Mouse (Mus musculus): Measurements from ENCODE around the gene H2al1c.
"Not testable (repeated sequence)": the region's sequence is repeated elsewhere in the genome, so short reads cannot be mapped to it uniquely, and the experiment has no call there.

The H2al1c gene

GRCm38 (mm10) chrX:11305355-11305754 lies at the start of gene H2al1c:
TSS of gene H2al1c (plus strand) at chrX:11305655.
- in situ Hi-C loops (cut with MseI, MboI), result not testable (repeated sequence)

- in situ Hi-C loops (cut with MseI, MboI), result loop anchor here in 1 of 2 experiments (25.0 kb wide), 1 partner anchor 97 kb away; no protein-coding TSS in a partner anchor
Measured at GRCm38 (mm10) chrX:11264918-11265317, 40.5 kb upstream of the H2al1c start.

GRCm38 (mm10) chrX:11267791-11268190 lies 37.7 kb upstream of the H2al1c start:
- in situ Hi-C loops (cut with MseI, MboI), result loop anchor here in 1 of 2 experiments (25.0 kb wide), 1 partner anchor 95 kb away; no protein-coding TSS in a partner anchor

GRCm38 (mm10) chrX:11269074-11269473 lies 36.4 kb upstream of the H2al1c start:
- in situ Hi-C loops (cut with MseI, MboI), result loop anchor here in 1 of 2 experiments (25.0 kb wide), 1 partner anchor 93 kb away; no protein-coding TSS in a partner anchor

DNA sequence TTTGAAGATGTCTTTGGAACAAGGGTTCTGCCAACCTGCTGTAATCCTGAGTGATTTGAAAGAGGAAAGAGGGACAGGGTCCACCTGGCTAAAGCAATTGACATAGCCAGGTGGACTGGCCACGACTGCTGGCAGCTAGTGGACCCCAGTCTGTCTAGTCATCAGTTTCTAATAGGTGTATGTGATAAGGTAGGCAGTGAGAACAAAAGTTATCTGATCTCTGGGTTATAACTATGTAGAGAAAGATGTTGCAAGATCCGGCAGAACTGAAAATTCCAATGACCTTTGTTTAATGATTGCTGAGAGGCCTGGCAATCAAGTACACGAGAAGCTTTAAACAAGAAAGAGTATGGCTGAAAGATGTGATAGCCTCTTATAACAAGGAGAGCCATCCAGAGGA lies 32.3 kb upstream of the H2al1c start:
- in situ Hi-C loops (cut with MseI, MboI), result loop anchor here in 1 of 2 experiments (25.0 kb wide), 1 partner anchor 89 kb away; no protein-coding TSS in a partner anchor

DNA sequence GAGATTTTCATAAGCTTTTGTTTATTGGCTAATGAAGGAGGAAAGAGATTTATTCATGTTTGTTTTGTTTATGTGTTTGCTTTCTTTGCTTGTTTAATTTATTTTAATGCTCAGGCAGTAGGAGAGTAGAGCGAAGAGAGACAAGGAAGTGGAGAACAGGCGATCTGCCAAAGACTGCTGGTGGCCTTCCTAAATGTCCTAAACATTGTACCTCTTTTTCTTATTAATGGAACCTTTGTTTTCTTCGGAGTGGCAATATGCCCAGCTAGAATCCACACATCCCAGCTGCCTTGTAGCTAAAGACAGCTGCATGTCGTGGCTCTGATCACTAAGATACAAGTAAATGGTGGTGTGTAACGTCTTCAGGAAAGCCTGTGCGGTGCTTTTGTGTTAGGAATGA lies 28.4 kb upstream of the H2al1c start:
- in situ Hi-C loops (cut with MseI, MboI), result no loop called here

DNA sequence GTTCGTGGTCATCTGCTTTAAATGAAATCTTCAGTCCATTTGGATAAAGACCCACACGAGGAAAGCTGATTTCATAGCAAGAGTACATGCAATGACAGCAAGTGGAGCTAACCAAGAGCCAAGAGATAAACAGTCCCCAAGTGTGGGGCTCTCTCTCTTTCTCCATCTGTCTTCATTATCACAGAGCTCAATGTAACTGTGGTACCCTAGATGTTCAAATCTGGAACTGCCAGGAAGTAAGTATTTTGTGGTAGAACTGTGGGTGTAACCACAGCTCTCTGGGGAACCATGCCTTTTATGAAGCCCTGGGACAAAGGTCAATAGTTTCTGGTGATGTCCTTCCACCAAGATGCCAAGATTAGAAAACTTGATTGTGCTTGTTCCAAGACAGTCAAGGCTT lies 24.7 kb upstream of the H2al1c start:
- in situ Hi-C loops (cut with MseI, MboI), result loop anchor here in 1 of 2 experiments (10.0 kb wide), 1 partner anchor 74 kb away; no protein-coding TSS in a partner anchor

DNA sequence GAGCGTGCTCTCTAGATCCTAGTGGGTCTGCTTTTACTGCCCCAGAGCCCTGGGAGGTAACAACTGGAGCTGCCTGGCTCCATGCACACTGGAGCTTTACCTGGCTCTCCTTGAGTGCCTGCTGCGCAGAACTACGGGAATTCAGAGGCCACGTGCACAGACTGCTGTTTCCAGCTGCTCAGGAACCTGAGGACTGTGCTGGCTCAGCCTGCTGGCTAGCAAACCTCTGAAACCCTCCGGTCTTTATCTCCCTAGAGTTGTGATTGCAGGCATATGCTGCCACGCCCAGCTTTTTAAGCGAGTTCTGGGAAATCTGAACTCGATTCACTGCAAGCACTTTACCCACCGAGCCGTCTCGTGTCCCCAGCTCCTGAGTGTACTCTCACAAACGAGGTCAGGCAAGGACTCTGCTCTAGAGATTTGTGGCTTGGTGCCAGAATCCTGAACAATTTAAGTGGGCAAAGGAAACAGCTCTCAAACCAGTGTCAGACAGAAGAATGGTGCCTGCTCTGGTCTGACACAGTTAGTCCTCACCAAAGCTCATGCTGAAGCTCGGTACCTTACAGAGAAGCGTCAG lies 17.1 kb upstream of the H2al1c start:
- in situ Hi-C loops (cut with MseI, MboI), result loop anchor here in 1 of 2 experiments (10.0 kb wide), 1 partner anchor 66 kb away; no protein-coding TSS in a partner anchor

DNA sequence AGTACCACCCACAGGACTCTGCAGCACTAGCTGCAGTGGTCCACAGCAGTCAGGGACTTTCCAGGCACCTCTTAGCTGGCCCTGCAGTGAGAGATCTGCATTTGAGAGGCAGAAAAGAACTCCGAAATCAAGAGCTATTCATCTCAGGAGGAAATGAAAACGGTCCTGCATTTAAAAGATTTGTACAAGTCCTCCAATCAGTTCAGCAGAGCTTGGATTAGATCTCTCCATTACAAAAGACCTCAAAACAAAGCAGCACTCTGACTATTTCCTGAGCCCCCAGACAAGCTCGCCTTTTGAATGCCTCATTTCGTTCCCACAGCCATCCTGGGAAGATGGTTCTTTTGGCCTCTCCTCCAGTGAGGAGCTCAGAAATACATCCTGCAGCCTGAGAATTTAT lies 16.2 kb upstream of the H2al1c start:
- in situ Hi-C loops (cut with MseI, MboI), result loop anchor here in 1 of 2 experiments (10.0 kb wide), 1 partner anchor 66 kb away; no protein-coding TSS in a partner anchor

DNA sequence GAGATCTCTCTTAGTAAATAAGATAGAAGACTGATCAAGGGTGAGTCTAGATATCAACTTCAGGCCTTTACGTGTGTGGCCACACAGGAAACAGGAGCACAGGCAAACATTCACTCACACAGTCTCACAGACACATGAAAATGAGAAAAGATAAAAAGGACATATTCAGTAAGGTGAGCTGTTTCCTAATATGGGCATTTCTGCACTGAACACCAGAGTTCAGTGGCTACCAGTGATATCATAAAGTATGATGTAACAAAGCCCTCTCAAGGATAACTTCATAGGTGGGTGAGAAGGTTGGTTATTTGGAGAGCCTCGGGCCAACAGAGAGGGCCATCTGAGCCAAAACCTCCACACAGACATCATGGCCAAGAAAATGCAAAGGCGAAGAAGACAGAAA lies 6.5 kb upstream of the H2al1c start, which contains the start of gene H2al1a:
Gene H2al1a (plus strand): TSS at position 301 of the 400 bp plus-strand sequence.
- in situ Hi-C loops (cut with MseI, MboI), result not testable (repeated sequence)

DNA sequence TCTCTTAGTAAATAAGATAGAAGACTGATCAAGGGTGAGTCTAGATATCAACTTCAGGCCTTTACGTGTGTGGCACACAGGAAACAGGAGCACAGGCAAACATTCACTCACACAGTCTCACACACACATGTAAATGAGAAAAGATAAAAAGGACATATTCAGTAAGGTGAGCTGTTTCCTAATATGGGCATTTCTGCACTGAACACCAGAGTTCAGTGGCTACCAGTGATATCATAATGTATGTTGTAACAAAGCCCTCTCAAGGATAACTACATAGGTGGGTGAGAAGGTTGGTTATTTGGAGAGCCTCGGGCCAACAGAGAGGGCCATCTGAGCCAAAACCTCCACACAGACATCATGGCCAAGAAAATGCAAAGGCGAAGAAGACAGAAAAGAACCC lies 3.3 kb upstream of the H2al1c start, which contains the start of gene H2al1b:
Gene H2al1b (plus strand): TSS at position 301 of the 400 bp plus-strand sequence.
- in situ Hi-C loops (cut with MseI, MboI), result not testable (repeated sequence)

GRCm38 (mm10) chrX:11308524-11308923 lies 3.1 kb downstream of the H2al1c start, which contains the start of gene H2al1d:
TSS of gene H2al1d (plus strand) at chrX:11308824.
- in situ Hi-C loops (cut with MseI, MboI), result not testable (repeated sequence)

DNA sequence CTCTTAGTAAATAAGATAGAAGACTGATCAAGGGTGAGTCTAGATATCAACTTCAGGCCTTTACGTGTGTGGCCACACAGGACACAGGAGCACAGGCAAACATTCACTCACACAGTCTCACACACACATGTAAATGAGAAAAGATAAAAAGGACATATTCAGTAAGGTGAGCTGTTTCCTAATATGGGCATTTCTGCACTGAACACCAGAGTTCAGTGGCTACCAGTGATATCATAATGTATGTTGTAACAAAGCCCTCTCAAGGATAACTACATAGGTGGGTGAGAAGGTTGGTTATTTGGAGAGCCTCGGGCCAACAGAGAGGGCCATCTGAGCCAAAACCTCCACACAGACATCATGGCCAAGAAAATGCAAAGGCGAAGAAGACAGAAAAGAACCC lies 6.2 kb downstream of the H2al1c start, which contains the start of gene H2al1e:
Gene H2al1e (plus strand): TSS at position 301 of the 400 bp plus-strand sequence.
- in situ Hi-C loops (cut with MseI, MboI), result not testable (repeated sequence)

DNA sequence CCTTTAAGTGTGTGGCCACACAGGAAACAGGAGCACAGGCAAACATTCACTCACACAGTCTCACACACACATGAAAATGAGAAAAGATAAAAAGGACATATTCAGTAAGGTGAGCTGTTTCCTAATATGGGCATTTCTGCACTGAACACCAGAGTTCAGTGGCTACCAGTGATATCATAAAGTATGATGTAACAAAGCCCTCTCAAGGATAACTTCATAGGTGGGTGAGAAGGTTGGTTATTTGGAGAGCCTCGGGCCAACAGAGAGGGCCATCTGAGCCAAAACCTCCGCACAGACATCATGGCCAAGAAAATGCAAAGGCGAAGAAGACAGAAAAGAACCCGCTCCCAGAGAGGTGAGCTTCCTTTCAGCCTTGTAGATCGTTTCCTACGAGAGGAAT lies 9.4 kb downstream of the H2al1c start, which contains the start of gene H2al1f:
Gene H2al1f (plus strand): TSS at position 301 of the 400 bp plus-strand sequence.
- in situ Hi-C loops (cut with MseI, MboI), result not testable (repeated sequence)

- in situ Hi-C loops (cut with MseI, MboI), result not testable (repeated sequence)
Measured at GRCm38 (mm10) chrX:11317956-11318355, 12.5 kb downstream of the H2al1c start, which contains the start of gene H2al1g. TSS of gene H2al1g (plus strand) at chrX:11318256.

- in situ Hi-C loops (cut with MseI, MboI), result not testable (repeated sequence)
Measured at GRCm38 (mm10) chrX:11321192-11321591, 15.7 kb downstream of the H2al1c start, which contains the start of gene H2al1h. TSS of gene H2al1h (plus strand) at chrX:11321492.

- in situ Hi-C loops (cut with MseI, MboI), result not testable (repeated sequence)
Measured at GRCm38 (mm10) chrX:11324359-11324758, 18.9 kb downstream of the H2al1c start, which contains the start of gene H2al1i. TSS of gene H2al1i (plus strand) at chrX:11324659.

DNA sequence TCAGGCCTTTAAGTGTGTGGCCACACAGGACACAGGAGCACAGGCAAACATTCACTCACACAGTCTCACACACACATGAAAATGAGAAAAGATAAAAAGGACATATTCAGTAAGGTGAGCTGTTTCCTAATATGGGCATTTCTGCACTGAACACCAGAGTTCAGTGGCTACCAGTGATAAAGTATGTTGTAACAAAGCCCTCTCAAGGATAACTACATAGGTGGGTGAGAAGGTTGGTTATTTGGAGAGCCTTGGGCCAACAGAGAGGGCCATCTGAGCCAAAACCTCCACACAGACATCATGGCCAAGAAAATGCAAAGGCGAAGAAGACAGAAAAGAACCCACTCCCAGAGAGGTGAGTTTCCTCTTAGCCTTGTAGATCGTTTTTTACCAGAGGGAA lies 22.1 kb downstream of the H2al1c start, which contains the start of gene H2al1j:
Gene H2al1j (plus strand): TSS at position 301 of the 400 bp plus-strand sequence.
- in situ Hi-C loops (cut with MseI, MboI), result not testable (repeated sequence)

DNA sequence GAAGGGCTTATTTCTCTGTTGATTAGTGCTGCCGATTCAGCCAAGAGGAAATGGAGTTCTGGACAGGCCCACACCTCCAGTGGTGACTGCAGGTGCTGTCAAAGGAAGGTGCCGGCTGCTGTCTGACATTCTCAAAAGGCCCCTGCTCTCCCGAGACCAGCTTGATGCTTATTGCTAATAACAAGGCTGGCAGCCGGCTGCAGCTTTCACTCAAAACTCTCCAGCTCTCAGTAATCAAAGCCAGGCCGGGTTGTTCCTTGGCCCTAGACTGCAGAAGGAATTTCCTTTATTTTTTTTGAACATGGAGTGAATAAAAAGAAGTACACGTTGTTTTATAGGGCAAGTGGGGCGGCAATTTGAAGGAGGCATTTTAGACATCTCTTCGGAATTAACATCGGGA lies 40.3 kb downstream of the H2al1c start:
- in situ Hi-C loops (cut with MseI, MboI), result no loop called here

DNA sequence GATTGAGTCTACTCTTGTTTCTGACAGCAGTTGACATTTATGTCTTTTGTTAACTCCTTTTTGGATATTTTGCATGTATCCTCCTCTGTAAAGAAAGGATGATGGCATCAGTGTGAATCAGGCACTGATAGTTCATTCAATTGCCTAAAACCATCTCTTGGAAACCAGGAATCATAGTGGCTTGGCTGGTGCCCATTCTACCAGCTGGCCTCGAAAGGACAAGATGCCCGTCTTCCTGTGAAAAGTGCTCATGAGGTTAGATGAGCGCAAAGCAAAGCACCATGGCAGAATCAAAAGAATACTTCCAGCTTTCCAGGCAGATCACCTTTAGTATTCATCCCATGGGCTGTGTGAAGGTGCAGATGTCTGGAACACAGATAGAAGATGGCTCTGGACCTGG lies 41.3 kb downstream of the H2al1c start:
- in situ Hi-C loops (cut with MseI, MboI), result no loop called here
